In the genomic region with DNA sequence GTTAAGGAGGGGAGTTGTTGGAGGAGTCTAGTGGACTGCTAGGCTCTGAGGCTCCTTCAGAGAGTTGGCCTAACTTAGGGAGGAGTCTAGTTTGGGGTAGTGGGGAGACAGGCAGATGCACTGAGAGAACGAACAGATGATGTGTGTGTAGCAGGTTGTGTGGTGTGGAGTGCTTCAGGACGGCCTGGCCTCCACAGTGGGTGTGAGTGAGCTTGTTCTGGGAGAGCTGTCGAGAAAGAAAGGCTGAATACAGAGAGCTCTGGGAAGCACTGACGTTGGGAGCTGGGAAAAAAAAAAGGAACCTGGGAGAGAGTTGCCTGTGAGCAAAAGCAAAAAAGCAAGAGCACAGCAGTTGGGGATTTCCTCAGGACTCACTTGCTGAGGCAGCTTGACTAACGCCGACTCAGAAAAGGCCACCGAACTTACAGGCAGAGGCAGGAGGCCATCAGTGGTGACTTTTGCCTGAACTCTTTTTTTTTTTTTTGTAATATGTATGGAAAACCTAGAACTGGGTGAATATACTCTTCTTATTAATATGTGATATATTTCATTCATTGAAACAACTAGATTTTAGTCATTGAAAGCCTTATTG, we compare ENCODE assay signal across 19 mouse cellular contexts.
"Had no signal": no experiment of that assay in that cellular context is flagged by ENCODE, and none has a peak within 500 bp of the region (broad histone marks: within the 10 kb centered on the region; RNA-seq: fewer than 3 reads in every experiment).

No protein-coding gene starts in this region.

- H3K27me3 ChIP-seq: liver, embryonic 13.5 days; midbrain, embryonic 13.5 days; neural tube, embryonic 13.5 days; stomach, embryonic 15.5 days had no signal

- H3K9me3 ChIP-seq: liver, embryonic 13.5 days; megakaryocyte, embryonic 14.5 days; midbrain, embryonic 10.5 days; midbrain, embryonic 13.5 days; neural tube, embryonic 13.5 days; stomach, embryonic 15.5 days had no signal

- H3K27ac ChIP-seq: left cerebral cortex, adult 2 months; liver, embryonic 13.5 days; midbrain, embryonic 10.5 days; midbrain, embryonic 13.5 days; neural tube, embryonic 13.5 days; stomach, embryonic 15.5 days had no signal

- DNase-seq: kidney, adult 18-20 months; kidney, adult 9 months; kidney, postnatal 14 days; kidney, postnatal 4 days; layer of hippocampus, postnatal 36 days; liver, embryonic 13.5 days; lung, adult 2 months; lung, postnatal 14 days; lung, postnatal 4 days; right cerebral cortex, postnatal 14 days; spleen, adult 18-20 months; thymus, postnatal 4 days had no signal

- H3K4me3 ChIP-seq: left cerebral cortex, adult 2 months; liver, embryonic 13.5 days; megakaryocyte, embryonic 14.5 days; midbrain, embryonic 10.5 days; midbrain, embryonic 13.5 days; myocyte; neural tube, embryonic 13.5 days; stomach, embryonic 15.5 days had no signal

- H3K36me3 ChIP-seq: stomach, embryonic 15.5 days had no signal
